Mouse (Mus musculus) neural tube, embryonic 15.5 days (tissue): ENCODE results near the gene Cfap97d1. TPM values are rescaled to one million over a fixed set of nuclear protein-coding genes. Genes with fewer than 3 reads are reported as not detected.

Source experiments
- ATAC-seq: fragments of 200-750 bp; cut with Nextera tagmentation; 2 replicates; pipeline ENCODE4 v1.8.0; 2017; ENCODE audit warnings: mild to moderate bottlenecking, moderate TSS enrichment, moderate library complexity; ENCODE audit not compliant: low FRiP score
- H3K27ac ChIP-seq: fragments of 300-500 bp; sonication (generic); replicated peaks from 2 replicates; pipeline ENCODE4 v1.5.1; 2015; ENCODE audit warnings: mild to moderate bottlenecking, inconsistent platforms
- H3K27me3 ChIP-seq: fragments of 300-500 bp; sonication (generic); replicated peaks from 2 replicates; pipeline ENCODE4 v1.6.1; 2015; ENCODE audit warnings: inconsistent platforms
- H3K36me3 ChIP-seq: fragments of 300-500 bp; sonication (generic); 2 replicates; pipeline ENCODE4 v1.6.1; 2015; ENCODE audit warnings: inconsistent platforms
- H3K4me1 ChIP-seq: fragments of 300-500 bp; sonication (generic); 2 replicates; pipeline ENCODE4 v1.6.1; 2015; ENCODE audit warnings: inconsistent platforms
- H3K4me2 ChIP-seq: fragments of 300-500 bp; sonication (generic); 2 replicates; pipeline ENCODE4 v1.6.1; 2015; ENCODE audit warnings: inconsistent platforms, mild to moderate bottlenecking, moderate library complexity
- H3K4me3 ChIP-seq: fragments of 300-500 bp; sonication (generic); replicated peaks from 2 replicates; pipeline ENCODE4 v1.5.1; 2015; ENCODE audit warnings: mild to moderate bottlenecking, inconsistent platforms
- H3K9ac ChIP-seq: fragments of 300-500 bp; sonication (generic); replicated peaks from 2 replicates; pipeline ENCODE4 v1.6.1; 2015; ENCODE audit warnings: mild to moderate bottlenecking, inconsistent platforms
- H3K9me3 ChIP-seq: fragments of 300-500 bp; sonication (generic); replicated peaks from 2 replicates; pipeline ENCODE4 v1.6.1; 2016; ENCODE audit warnings: inconsistent platforms
- WGBS: fragments of 180-500 bp; shearing (Covaris S2); methylation state at CpG from one replicate; pipeline ENCODE4 v1.1.7; 2015; ENCODE audit warnings: mixed read lengths; 5-methylcytosine and 5-hydroxymethylcytosine counted together
- polyA plus RNA-seq: library from polyadenylated mRNA; unstranded; fragments of >200 nt; fragmentation: Nextera tagmentation; extraction: Ambion mirVana; gene quantifications from 2 replicates; pipeline ENCODE4 v1.2.1, GENCODE M21; 2015

The Cfap97d1 gene
- polyA plus RNA-seq, 1 experiment from 2014 or later, result not detected

GRCm38 (mm10) chr11:102026694-102027360 is 42.7 kb downstream of the Cfap97d1 start:
- H3K9ac ChIP-seq, result peak overlapping the region; percentile 61
- peak overlapping the region; percentile 93 for H3K27ac ChIP-seq
- peaks cover 47% of the 10 kb centered on the region for H3K4me1 ChIP-seq
- peaks cover 14% of the 10 kb centered on the region; the same call in 1 of the 2 replicates for H3K36me3 ChIP-seq
- peak overlapping the region; percentile 58 for H3K4me3 ChIP-seq
- under 1% methylated on average over 60 of the region's 73 CpGs for WGBS
- no peaks in the 10 kb centered on the region for H3K9me3 ChIP-seq
- H3K4me2 ChIP-seq, result peak overlapping the region; percentile 69
- H3K27me3 ChIP-seq, result no peaks in the 10 kb centered on the region
- ATAC-seq, result peak; percentile 90

GRCm38 (mm10) chr11:102027361-102028017 is 43.4 kb downstream of the Cfap97d1 start:
- Histone ChIP-seq H3K4me3 (peak overlapping the region; percentile 58), H3K36me3 (peaks cover 9% of the 10 kb centered on the region; the same call in 1 of the 2 replicates), H3K4me2 (peak overlapping the region; percentile 69), H3K4me1 (peaks cover 47% of the 10 kb centered on the region), H3K9ac (peak overlapping the region; percentile 61), H3K27me3 (no peaks in the 10 kb centered on the region), H3K9me3 (no peaks in the 10 kb centered on the region), H3K27ac (peak overlapping the region; percentile 93)
- ATAC-seq, result peak; percentile 51
- WGBS, result 2% methylated on average over 12 of the region's 12 CpGs

GRCm38 (mm10) chr11:102028087-102028816 is 44.2 kb downstream of the Cfap97d1 start, which contains the start of gene Mpp3:
Mpp3 (minus strand) TSS chr11:102028461.
- ATAC-seq, result no peak
- H3K27me3 ChIP-seq, result no peaks in the 10 kb centered on the region
- H3K27ac ChIP-seq, result peak within 1 kb of the TSS; percentile 93
- no peaks in the 10 kb centered on the region for H3K9me3 ChIP-seq
- H3K4me1 ChIP-seq, result peaks cover 47% of the 10 kb centered on the region
- peaks cover 3% of the 10 kb centered on the region; the same call in 1 of the 2 replicates for H3K36me3 ChIP-seq
- peak within 1 kb of the TSS; percentile 58 for H3K4me3 ChIP-seq
- H3K4me2 ChIP-seq, result peak within 1 kb of the TSS; percentile 69
- WGBS, result 72% methylated on average over 6 of the region's 6 CpGs
- H3K9ac ChIP-seq, result peak within 1 kb of the TSS; percentile 61

- Histone ChIP-seq H3K27ac (no peak overlapping the region), H3K4me2 (no peak overlapping the region), H3K9ac (no peak overlapping the region), H3K27me3 (no peaks in the 10 kb centered on the region), H3K36me3 (no peaks in the 10 kb centered on the region), H3K4me3 (no peak overlapping the region), H3K4me1 (peaks cover 37% of the 10 kb centered on the region), H3K9me3 (no peaks in the 10 kb centered on the region)
- ATAC-seq, result no peak
- WGBS, result 88% methylated on average over 4 of the region's 4 CpGs
These were observed 45.2 kb downstream of the Cfap97d1 start for GRCm38 (mm10) chr11:102029304-102029703.

GRCm38 (mm10) chr11:102029966-102030365 is 45.9 kb downstream of the Cfap97d1 start:
- no peak for ATAC-seq
- H3K4me1 ChIP-seq, result peaks cover 31% of the 10 kb centered on the region
- H3K9me3 ChIP-seq, result no peaks in the 10 kb centered on the region
- H3K9ac ChIP-seq, result no peak overlapping the region
- H3K4me2 ChIP-seq, result no peak overlapping the region
- no peaks in the 10 kb centered on the region for H3K27me3 ChIP-seq
- no peak overlapping the region for H3K4me3 ChIP-seq
- no peak overlapping the region for H3K27ac ChIP-seq
- 21% methylated on average over 7 of the region's 7 CpGs for WGBS
- no peaks in the 10 kb centered on the region for H3K36me3 ChIP-seq

- no peak overlapping the region for H3K27ac ChIP-seq
- no peak for ATAC-seq
- H3K4me1 ChIP-seq, result peaks cover 22% of the 10 kb centered on the region
- no peaks in the 10 kb centered on the region for H3K36me3 ChIP-seq
- H3K9me3 ChIP-seq, result no peaks in the 10 kb centered on the region
- no peak overlapping the region for H3K9ac ChIP-seq
- H3K4me2 ChIP-seq, result no peak overlapping the region
- 69% methylated on average over 7 of the region's 7 CpGs for WGBS
- no peaks in the 10 kb centered on the region for H3K27me3 ChIP-seq
- H3K4me3 ChIP-seq, result no peak overlapping the region
These were observed 47.1 kb downstream of the Cfap97d1 start for GRCm38 (mm10) chr11:102031149-102031548.

GRCm38 (mm10) chr11:102033055-102033591 is 49.0 kb downstream of the Cfap97d1 start:
- H3K27me3 ChIP-seq, result no peaks in the 10 kb centered on the region
- no peak overlapping the region for H3K27ac ChIP-seq
- 93% methylated on average over 12 of the region's 12 CpGs for WGBS
- H3K9ac ChIP-seq, result no peak overlapping the region
- no peaks in the 10 kb centered on the region for H3K36me3 ChIP-seq
- no peak overlapping the region for H3K4me2 ChIP-seq
- no peaks in the 10 kb centered on the region for H3K9me3 ChIP-seq
- H3K4me1 ChIP-seq, result peaks cover 13% of the 10 kb centered on the region
- no peak for ATAC-seq
- no peak overlapping the region for H3K4me3 ChIP-seq

- no peaks in the 10 kb centered on the region for H3K9me3 ChIP-seq
- H3K36me3 ChIP-seq, result no peaks in the 10 kb centered on the region
- no peak overlapping the region for H3K4me2 ChIP-seq
- 46% methylated on average over 8 of the region's 8 CpGs for WGBS
- H3K27ac ChIP-seq, result no peak overlapping the region
- no peak overlapping the region for H3K4me3 ChIP-seq
- ATAC-seq, result no peak
- H3K9ac ChIP-seq, result no peak overlapping the region
- H3K4me1 ChIP-seq, result peaks cover 7% of the 10 kb centered on the region; the same call in 1 of the 2 replicates
- no peaks in the 10 kb centered on the region for H3K27me3 ChIP-seq
These were observed 50.8 kb downstream of the Cfap97d1 start for GRCm38 (mm10) chr11:102034887-102035286.

- Histone ChIP-seq H3K4me3 (no peak overlapping the region), H3K9ac (no peak overlapping the region), H3K9me3 (no peaks in the 10 kb centered on the region), H3K4me1 (peaks cover 3% of the 10 kb centered on the region; the same call in 1 of the 2 replicates), H3K27ac (no peak overlapping the region), H3K27me3 (no peaks in the 10 kb centered on the region), H3K4me2 (no peak overlapping the region), H3K36me3 (no peaks in the 10 kb centered on the region)
- 69% methylated on average over 5 of the region's 5 CpGs for WGBS
- ATAC-seq, result no peak
These were observed 51.4 kb downstream of the Cfap97d1 start for GRCm38 (mm10) chr11:102035456-102035960.

- Histone ChIP-seq H3K4me1 (peaks cover 3% of the 10 kb centered on the region; the same call in 1 of the 2 replicates), H3K36me3 (no peaks in the 10 kb centered on the region), H3K4me3 (no peak overlapping the region), H3K9me3 (no peaks in the 10 kb centered on the region), H3K9ac (no peak overlapping the region), H3K4me2 (no peak overlapping the region), H3K27me3 (no peaks in the 10 kb centered on the region), H3K27ac (no peak overlapping the region)
- ATAC-seq, result no peak
- 81% methylated on average over 7 of the region's 7 CpGs for WGBS
These were observed 52.3 kb downstream of the Cfap97d1 start for GRCm38 (mm10) chr11:102036336-102036735.

GRCm38 (mm10) chr11:102037789-102038188 is 53.7 kb downstream of the Cfap97d1 start:
- no peak for ATAC-seq
- no peak overlapping the region for H3K9ac ChIP-seq
- H3K4me2 ChIP-seq, result no peak overlapping the region
- WGBS, result 66% methylated on average over 6 of the region's 6 CpGs
- no peaks in the 10 kb centered on the region for H3K36me3 ChIP-seq
- H3K27ac ChIP-seq, result no peak overlapping the region
- H3K27me3 ChIP-seq, result no peaks in the 10 kb centered on the region; the same call in 1 of the 2 replicates
- H3K9me3 ChIP-seq, result no peaks in the 10 kb centered on the region
- H3K4me1 ChIP-seq, result peaks cover 3% of the 10 kb centered on the region; the same call in 1 of the 2 replicates
- no peak overlapping the region for H3K4me3 ChIP-seq
